Mouse (Mus musculus) E14TG2a.4 (cell line): Measurements from ENCODE around the gene Atp1b2.

Source experiments
- CTCF ChIP-seq: conservative IDR thresholded peaks from 2 replicates; pipeline ENCODE4 v1.5.1; 2014; ENCODE audit warnings: low read length
- NANOG ChIP-seq: IDR thresholded peaks from 2 replicates; pipeline ENCODE4 v1.6.1; 2014; ENCODE audit warnings: borderline replicate concordance, low read length, mixed read lengths
- POU5F1 ChIP-seq: IDR thresholded peaks from 2 replicates; pipeline ENCODE4 v1.6.1; 2014; ENCODE audit warnings: low read length, borderline replicate concordance

DNA sequence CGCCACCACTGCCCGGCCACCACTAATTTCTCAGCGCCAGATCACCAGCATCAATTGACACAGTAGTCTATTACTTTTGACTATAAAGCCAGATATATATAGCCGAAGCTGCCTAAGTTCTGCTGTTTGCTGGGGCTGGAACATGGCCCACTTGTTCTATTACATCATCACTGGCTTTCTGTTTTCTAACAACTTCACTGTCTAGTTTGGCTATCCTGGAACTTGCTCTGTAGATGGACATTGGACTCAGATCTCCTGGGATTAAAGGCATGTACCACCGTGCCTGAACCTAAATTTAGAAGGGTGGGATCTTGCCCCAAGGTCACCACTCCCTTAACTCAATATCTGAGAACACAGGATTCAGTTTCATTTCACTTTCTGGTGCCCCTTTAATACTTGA, 40.1 kb upstream of the Atp1b2 start:
- TF ChIP-seq NANOG: no peak
- no peak for TF ChIP-seq CTCF
- no peak for TF ChIP-seq POU5F1
